Mouse (Mus musculus): ENCODE data around the gene Olfr237-ps1. TPM values are rescaled to one million over a fixed set of nuclear protein-coding genes. Genes with fewer than 3 reads are reported as not detected.
"Not testable (repeated sequence)": the region's sequence is repeated elsewhere in the genome, so short reads cannot be mapped to it uniquely, and the experiment has no call there.

The Olfr237-ps1 gene
- not detected in 2 replicates for polyA plus RNA-seq (2015; fragmentation: Nextera tagmentation; extraction: Ambion mirVana)

DNA sequence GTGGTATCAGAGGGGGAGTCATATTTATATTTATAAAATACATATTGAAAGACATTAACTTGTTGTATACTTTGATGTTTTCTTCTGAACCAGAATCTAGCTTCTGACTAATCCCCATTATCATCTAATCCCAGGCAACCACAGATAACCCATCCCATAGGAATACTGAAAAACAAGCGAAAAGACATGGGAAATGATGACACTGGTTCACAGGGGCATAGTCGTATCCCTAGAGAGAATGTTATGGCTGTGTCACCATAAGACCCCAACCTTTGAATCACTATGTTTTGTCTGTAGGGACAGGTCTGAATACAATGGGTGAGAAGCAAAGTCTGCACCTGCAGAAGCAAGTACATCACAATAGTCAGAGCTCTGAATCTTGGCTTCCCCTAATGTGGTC, at the start of gene Olfr237-ps1:
Olfr237-ps1 (plus strand) TSS at position 301 of the 400 bp plus-strand sequence.
- H3K27me3 ChIP-seq; H3K9me3 ChIP-seq; H3K4me1 ChIP-seq (replicated peaks); H3K27ac ChIP-seq (replicated peaks); H3K9ac ChIP-seq; ATAC-seq (ENCODE audit: low FRiP score, low read depth); H3K36me3 ChIP-seq; H3K4me3 ChIP-seq; H3K4me2 ChIP-seq: not testable (repeated sequence)
- WGBS, result 90% methylated on average over 2 of the region's 2 CpGs

DNA sequence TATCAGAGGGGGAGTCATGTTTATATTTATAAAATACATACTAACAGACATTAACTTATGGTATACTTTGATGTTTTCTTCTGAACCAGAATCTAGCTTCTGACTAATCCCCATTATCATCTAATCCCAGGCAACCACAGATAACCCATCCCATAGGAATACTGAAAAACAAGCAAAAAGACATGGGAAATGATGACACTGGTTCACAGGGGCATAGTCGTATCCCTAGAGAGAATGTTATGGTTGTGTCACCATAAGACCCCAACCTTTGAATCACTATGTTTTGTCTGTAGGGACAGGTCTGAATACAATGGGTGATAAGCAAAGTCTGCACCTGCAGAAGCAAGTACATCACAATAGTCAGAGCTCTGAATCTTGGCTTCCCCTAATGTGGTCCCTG, 40.3 kb upstream of the Olfr237-ps1 start, which contains the start of gene Olfr441:
Olfr441 (plus strand) TSS at position 301 of the 400 bp plus-strand sequence.
- not testable (repeated sequence) for H3K27me3 ChIP-seq; ATAC-seq (ENCODE audit: low FRiP score, low read depth); H3K27ac ChIP-seq (replicated peaks); H3K4me3 ChIP-seq; H3K9me3 ChIP-seq; H3K9ac ChIP-seq; H3K36me3 ChIP-seq; H3K4me1 ChIP-seq (replicated peaks); H3K4me2 ChIP-seq
- 90% methylated on average over 1 of the region's 1 CpGs for WGBS

DNA sequence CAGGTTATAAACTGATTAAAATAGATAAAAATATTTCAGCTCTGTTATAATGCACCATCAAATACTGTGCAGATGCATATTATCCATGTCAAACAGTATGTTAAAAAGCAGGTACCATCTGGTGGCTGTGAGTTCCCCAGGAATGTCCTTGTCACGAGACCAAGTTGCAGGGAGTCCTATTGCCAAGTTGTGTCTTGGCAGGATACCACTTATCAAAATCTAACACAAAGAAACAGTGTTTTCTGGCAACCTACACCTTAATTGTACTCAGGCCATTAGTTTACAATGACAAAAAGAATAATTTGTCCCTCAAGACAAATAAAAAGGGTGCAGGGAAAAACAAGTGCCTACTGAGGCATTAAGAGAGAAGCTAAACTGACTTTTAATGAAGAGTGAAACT, 13.1 kb downstream of the Olfr237-ps1 start:
- no peak overlapping the region for H3K9ac ChIP-seq
- no peak overlapping the region for H3K4me3 ChIP-seq
- no peaks in the 10 kb centered on the region for H3K27me3 ChIP-seq
- no peak for ATAC-seq (ENCODE audit: low FRiP score, low read depth)
- 54% methylated on average over 1 of the region's 1 CpGs for WGBS
- no peak overlapping the region for H3K4me2 ChIP-seq
- H3K4me1 ChIP-seq (replicated peaks), result no peaks in the 10 kb centered on the region
- H3K9me3 ChIP-seq, result no peaks in the 10 kb centered on the region
- H3K36me3 ChIP-seq, result no peaks in the 10 kb centered on the region
- no peak overlapping the region for H3K27ac ChIP-seq (replicated peaks)

DNA sequence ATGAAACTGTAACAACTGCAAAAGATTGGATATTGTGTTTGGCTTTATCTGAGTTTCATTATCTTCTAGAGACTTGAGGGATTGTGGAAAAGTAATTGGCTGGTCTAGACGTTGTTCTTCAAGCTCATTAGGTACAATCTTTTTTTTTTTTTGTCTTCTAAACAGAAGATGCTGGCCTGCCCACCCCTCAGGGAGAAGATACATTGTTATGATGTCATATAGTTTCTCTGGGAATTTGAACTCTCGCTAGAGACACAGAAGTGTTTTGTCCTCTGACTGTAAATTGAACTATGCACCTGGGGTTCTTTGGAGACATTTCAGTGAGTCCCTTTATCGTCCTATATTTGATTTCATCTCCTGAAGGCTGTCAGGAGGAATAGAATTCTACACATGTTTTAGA, 16.6 kb downstream of the Olfr237-ps1 start, which contains the start of gene Olfr437:
Olfr437 (plus strand) TSS at position 301 of the 400 bp plus-strand sequence.
- Histone ChIP-seq H3K36me3 (no peaks in the 10 kb centered on the region), H3K9me3 (no peaks in the 10 kb centered on the region), H3K4me2 (no peak within 1 kb of the TSS), H3K27ac (replicated peaks) (no peak within 1 kb of the TSS), H3K9ac (no peak within 1 kb of the TSS), H3K27me3 (no peaks in the 10 kb centered on the region), H3K4me1 (replicated peaks) (no peaks in the 10 kb centered on the region), H3K4me3 (no peak within 1 kb of the TSS)
- WGBS, result 64% methylated on average over 3 of the region's 3 CpGs
- ATAC-seq (ENCODE audit: low FRiP score, low read depth), result no peak

DNA sequence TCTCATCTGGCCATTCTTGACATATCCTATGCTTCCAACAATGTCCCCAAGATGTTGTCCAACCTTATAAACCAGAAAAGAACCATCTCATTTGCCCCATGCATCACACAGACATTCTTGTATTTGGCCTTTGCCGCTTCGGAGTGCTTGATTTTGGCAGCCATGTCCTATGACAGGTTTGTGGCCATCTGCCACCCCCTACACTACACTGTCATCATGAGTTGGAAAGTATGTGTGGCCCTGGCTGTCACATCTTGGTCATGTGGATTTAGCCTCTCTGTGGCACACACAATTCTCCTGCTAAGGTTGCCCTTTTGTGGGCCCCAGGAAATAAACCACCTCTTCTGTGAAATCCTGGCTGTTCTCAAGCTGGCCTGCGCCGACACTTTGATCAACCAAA, 20.9 kb downstream of the Olfr237-ps1 start:
- H3K9ac ChIP-seq, result no peak overlapping the region
- H3K4me2 ChIP-seq, result no peak overlapping the region
- H3K36me3 ChIP-seq, result no peaks in the 10 kb centered on the region
- H3K27me3 ChIP-seq, result no peaks in the 10 kb centered on the region
- 93% methylated on average over 4 of the region's 4 CpGs for WGBS
- H3K9me3 ChIP-seq, result no peaks in the 10 kb centered on the region
- no peak overlapping the region for H3K27ac ChIP-seq (replicated peaks)
- no peak for ATAC-seq (ENCODE audit: low FRiP score, low read depth)
- H3K4me3 ChIP-seq, result no peak overlapping the region
- H3K4me1 ChIP-seq (replicated peaks), result no peaks in the 10 kb centered on the region

DNA sequence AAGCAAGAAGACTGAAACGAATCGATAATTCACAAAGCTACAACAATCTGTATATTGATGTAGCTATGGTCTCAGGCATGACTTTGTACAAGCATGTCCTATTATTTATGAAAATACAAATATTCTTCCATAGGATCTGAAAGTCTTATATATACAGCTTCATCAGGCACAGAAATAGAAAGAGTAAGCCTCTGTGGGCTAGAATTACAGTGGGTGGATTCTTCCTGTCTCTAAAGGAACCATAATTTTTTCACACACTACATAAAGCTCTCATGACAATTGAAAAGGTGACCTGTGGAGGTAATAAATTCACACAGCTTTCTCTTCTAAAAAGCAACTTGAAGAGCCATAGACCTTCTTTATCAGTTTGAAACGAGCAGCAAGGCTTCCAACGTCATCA, 25.5 kb downstream of the Olfr237-ps1 start, which contains the start of gene Olfr13:
Olfr13 (plus strand) TSS at position 301 of the 400 bp plus-strand sequence.
- H3K27me3 ChIP-seq, result no peaks in the 10 kb centered on the region
- no peak within 1 kb of the TSS for H3K4me2 ChIP-seq
- WGBS, result 81% methylated on average over 4 of the region's 4 CpGs
- no peak within 1 kb of the TSS for H3K4me3 ChIP-seq
- no peaks in the 10 kb centered on the region for H3K4me1 ChIP-seq (replicated peaks)
- no peak within 1 kb of the TSS for H3K27ac ChIP-seq (replicated peaks)
- no peak for ATAC-seq (ENCODE audit: low FRiP score, low read depth)
- H3K9me3 ChIP-seq, result no peaks in the 10 kb centered on the region
- no peak within 1 kb of the TSS for H3K9ac ChIP-seq
- no peaks in the 10 kb centered on the region for H3K36me3 ChIP-seq

DNA sequence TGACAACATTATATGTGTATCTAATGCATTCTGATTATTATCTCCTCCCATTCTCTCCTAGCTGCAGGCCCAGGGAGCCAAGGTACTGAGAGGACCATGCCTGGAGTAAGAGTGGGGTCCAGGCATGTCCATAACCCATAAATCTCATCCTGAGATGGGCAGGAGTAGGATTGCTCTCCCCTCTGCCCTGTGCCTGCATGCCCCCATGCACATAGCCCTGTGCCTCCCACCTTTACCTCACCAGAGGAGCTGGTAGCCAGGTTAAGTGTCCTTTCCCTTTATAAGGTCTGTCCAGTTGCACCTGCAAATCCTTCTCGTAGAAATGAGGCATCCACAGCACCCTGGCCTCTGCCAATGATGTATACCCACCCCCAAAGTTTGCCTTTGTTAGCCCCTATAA, 31.8 kb downstream of the Olfr237-ps1 start:
- H3K4me2 ChIP-seq, result no peak overlapping the region
- peak overlapping the region; percentile 63 for H3K27ac ChIP-seq (replicated peaks)
- peak; percentile 54; the same call in 1 of the 2 replicates for ATAC-seq (ENCODE audit: low FRiP score, low read depth)
- no peaks in the 10 kb centered on the region for H3K36me3 ChIP-seq
- 73% methylated on average over 1 of the region's 1 CpGs for WGBS
- no peaks in the 10 kb centered on the region for H3K27me3 ChIP-seq
- no peak overlapping the region for H3K9ac ChIP-seq
- peaks cover 10% of the 10 kb centered on the region for H3K4me1 ChIP-seq (replicated peaks)
- no peaks in the 10 kb centered on the region for H3K9me3 ChIP-seq
- H3K4me3 ChIP-seq, result no peak overlapping the region

DNA sequence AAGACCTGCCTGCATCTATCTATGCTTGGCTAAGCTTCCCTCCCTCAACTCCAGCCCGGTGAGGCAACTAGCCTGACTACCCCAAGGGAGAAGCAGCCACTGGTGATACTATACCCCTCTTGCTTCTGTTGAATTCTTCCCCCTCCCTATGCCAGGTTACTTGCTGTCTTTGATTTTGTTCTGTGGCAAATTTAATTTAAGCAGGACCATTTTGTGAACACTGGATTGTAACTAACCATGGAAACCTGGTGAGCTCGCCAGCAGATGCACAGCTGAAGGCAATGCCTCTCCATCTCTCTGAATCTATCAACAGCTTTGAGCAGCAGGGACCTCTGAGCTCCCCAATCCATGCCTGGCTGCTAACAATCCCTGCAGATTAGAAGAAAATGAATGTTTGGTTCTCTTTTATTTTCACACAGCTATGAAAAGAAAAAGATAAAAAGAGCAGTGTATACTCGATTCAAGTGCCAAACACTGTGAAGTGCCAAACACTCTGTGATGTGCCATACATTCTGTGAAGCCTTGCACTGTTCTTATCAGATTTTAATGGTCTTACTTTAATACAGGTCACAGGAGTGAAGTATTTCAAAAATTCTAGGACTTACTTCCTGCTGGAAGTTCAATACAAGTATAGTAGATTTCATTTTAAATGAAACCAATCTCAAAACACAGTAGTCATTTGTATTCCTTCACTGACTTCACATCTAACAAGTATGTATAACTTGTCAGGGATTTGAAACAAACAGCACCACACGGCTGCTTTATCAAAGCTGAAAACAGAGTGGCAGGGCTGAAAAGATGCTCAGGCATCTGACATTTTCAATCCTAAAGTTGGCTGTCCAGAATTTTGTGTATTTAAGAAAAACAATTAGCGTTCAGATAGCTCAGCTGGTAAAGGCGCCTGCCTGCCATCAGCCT, 32.5 kb downstream of the Olfr237-ps1 start:
- Histone ChIP-seq H3K9ac (no peak overlapping the region), H3K4me2 (no peak overlapping the region), H3K27ac (replicated peaks) (peak overlapping the region; percentile 63; the same call in 1 of the 2 replicates), H3K27me3 (no peaks in the 10 kb centered on the region), H3K4me3 (no peak overlapping the region), H3K4me1 (replicated peaks) (peaks cover 10% of the 10 kb centered on the region), H3K9me3 (no peaks in the 10 kb centered on the region), H3K36me3 (no peaks in the 10 kb centered on the region)
- ATAC-seq (ENCODE audit: low FRiP score, low read depth), result peak; percentile 69; the same call in 1 of the 2 replicates
- 43% methylated on average over 6 of the region's 6 CpGs for WGBS

DNA sequence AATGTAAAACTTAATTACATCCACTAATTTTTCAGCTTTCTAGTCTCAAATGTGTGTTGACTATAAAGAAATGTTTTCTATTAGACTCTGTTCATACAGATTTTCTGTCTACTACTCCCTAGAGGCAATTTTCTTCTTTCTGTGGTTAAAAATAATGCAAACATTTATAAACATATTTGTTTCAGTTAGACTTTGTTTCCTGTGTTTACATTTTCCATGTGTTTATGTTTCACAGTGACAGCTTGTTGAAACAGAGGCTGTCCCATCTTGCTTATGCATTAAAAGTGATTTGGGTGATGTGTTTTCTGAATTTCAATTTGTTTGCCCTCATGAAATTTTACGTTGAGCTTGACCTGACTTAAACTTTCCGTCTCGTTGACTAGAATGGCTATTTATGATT, 44.6 kb downstream of the Olfr237-ps1 start:
- Histone ChIP-seq H3K4me1 (replicated peaks) (no peaks in the 10 kb centered on the region), H3K27ac (replicated peaks) (no peak overlapping the region), H3K4me3 (no peak overlapping the region), H3K9me3 (no peaks in the 10 kb centered on the region), H3K4me2 (no peak overlapping the region), H3K36me3 (no peaks in the 10 kb centered on the region), H3K27me3 (no peaks in the 10 kb centered on the region), H3K9ac (no peak overlapping the region)
- 87% methylated on average over 3 of the region's 3 CpGs for WGBS
- no peak for ATAC-seq (ENCODE audit: low FRiP score, low read depth)

DNA sequence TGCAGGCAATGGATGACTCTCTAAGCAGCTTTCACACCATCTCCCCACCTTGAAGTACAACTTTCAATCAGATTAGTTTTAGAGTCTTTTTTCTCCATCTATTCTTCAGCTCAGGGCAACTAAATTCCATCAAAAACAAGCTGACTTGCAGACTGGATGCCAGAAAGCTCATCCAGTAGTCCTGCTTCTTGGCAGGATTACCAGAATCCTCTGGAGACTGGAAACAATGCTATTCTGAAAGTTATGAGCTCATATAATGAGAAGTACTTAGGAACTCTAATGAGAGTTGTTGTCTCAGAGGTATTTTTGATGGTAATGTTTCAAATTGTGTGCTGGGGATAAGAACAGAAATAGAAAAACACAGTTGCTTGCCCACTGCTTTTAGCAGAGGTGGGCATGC, 50.4 kb downstream of the Olfr237-ps1 start, which contains the start of gene Olfr435:
Olfr435 (plus strand) TSS at position 366 of the 400 bp plus-strand sequence.
- ATAC-seq (ENCODE audit: low FRiP score, low read depth), result no peak
- Histone ChIP-seq H3K4me3 (no peak within 1 kb of the TSS), H3K9me3 (no peaks in the 10 kb centered on the region)

DNA sequence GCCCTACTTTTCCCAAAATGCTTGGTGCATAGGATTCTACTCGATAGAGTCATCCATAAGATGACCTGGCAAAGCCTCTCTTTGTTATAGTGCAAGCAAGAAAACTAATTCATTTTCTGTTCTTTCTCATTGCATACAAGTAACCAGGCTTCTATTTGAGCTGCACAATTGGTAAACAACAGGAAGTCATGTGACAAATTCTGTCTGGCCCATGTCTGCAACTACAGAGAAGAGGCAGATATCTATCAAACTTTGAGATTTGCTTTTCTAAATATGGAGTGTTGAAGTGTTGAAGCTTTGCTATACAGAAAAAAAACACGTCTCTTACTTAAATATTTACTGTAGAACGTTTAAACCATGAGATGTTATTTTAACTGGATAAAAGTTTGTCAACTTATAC, 51.7 kb downstream of the Olfr237-ps1 start:
- H3K4me3 ChIP-seq, result no peak overlapping the region
- no peak for ATAC-seq (ENCODE audit: low FRiP score, low read depth)
- H3K4me1 ChIP-seq (replicated peaks), result no peaks in the 10 kb centered on the region
- no peaks in the 10 kb centered on the region for H3K9me3 ChIP-seq
- H3K27ac ChIP-seq (replicated peaks), result no peak overlapping the region
- H3K36me3 ChIP-seq, result no peaks in the 10 kb centered on the region
- H3K4me2 ChIP-seq, result no peak overlapping the region
- H3K27me3 ChIP-seq, result no peaks in the 10 kb centered on the region
- WGBS, result 85% methylated on average over 3 of the region's 3 CpGs
- no peak overlapping the region for H3K9ac ChIP-seq

More for the DNA sequence above, 50.4 kb downstream of the Olfr237-ps1 start, which contains the start of gene Olfr435:
- Histone ChIP-seq H3K27ac (replicated peaks) (no peak within 1 kb of the TSS), H3K4me2 (no peak within 1 kb of the TSS), H3K36me3 (no peaks in the 10 kb centered on the region), H3K4me1 (replicated peaks) (no peaks in the 10 kb centered on the region), H3K9ac (no peak within 1 kb of the TSS), H3K27me3 (no peaks in the 10 kb centered on the region)

DNA sequence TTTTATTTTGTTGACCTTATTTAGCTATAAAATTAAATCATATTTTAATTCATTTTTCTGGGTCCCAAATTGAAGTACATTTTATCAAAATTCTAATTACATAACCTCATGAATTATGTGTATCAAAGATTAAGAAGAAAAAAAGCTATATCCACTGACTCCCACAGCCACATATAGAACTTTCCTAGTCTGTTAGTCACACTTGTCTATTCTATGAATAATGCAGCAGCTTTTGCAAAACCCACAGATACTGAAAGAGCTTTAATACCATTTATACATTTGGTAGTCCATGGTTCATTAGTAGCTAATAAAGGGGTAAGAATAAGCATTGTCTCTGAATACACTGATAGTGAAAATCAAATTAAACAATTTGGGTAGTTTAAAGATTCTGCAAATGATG, 56.4 kb downstream of the Olfr237-ps1 start:
- Histone ChIP-seq H3K27ac (replicated peaks) (no peak overlapping the region), H3K4me1 (replicated peaks) (no peaks in the 10 kb centered on the region), H3K27me3 (no peaks in the 10 kb centered on the region), H3K9me3 (no peaks in the 10 kb centered on the region), H3K9ac (no peak overlapping the region), H3K36me3 (no peaks in the 10 kb centered on the region), H3K4me3 (no peak overlapping the region), H3K4me2 (no peak overlapping the region)
- no peak for ATAC-seq (ENCODE audit: low FRiP score, low read depth)
